Mouse (Mus musculus) ES-Bruce4 (cell line): ENCODE measurements around the gene Cyp2ab1. TPM values are rescaled to one million over a fixed set of nuclear protein-coding genes. Genes with fewer than 3 reads are reported as not detected.

Experiments used
- H3K27ac ChIP-seq: 2 replicates; pipeline ENCODE4 v1.5.1; 2012; ENCODE audit warnings: low read length, inconsistent platforms; ENCODE audit not compliant: insufficient read depth
- H3K27me3 ChIP-seq: 2 replicates; pipeline ENCODE4 v1.6.1; 2012; ENCODE audit warnings: mild to moderate bottlenecking, low read length, inconsistent platforms; ENCODE audit not compliant: control insufficient read depth, poor library complexity, insufficient read depth, severe bottlenecking
- H3K36me3 ChIP-seq: 2 replicates; pipeline ENCODE4 v1.6.1; 2012; ENCODE audit warnings: inconsistent platforms, mild to moderate bottlenecking, low read length, moderate library complexity; ENCODE audit not compliant: control insufficient read depth, poor library complexity, insufficient read depth, severe bottlenecking
- H3K4me1 ChIP-seq: one replicate; pipeline ENCODE4 v1.8.1; 2011; ENCODE audit warnings: low read length; ENCODE audit not compliant: control insufficient read depth, insufficient read depth
- H3K4me3 ChIP-seq: 2 replicates; pipeline ENCODE4 v1.5.1; 2011; ENCODE audit warnings: low read depth, mild to moderate bottlenecking, low read length
- H3K9ac ChIP-seq: 2 replicates; pipeline ENCODE4 v1.6.1; 2012; ENCODE audit warnings: low read depth, mild to moderate bottlenecking, inconsistent platforms; ENCODE audit not compliant: poor library complexity, severe bottlenecking
- H3K9me3 ChIP-seq: replicated peaks from 2 replicates; pipeline ENCODE4 v1.6.1; 2012; ENCODE audit warnings: mild to moderate bottlenecking, low read length, inconsistent platforms; ENCODE audit not compliant: control insufficient read depth, poor library complexity, insufficient read depth, severe bottlenecking
- CTCF ChIP-seq: IDR thresholded peaks from one replicate; pipeline ENCODE4 v1.8.1; 2011; ENCODE audit warnings: low read depth, low read length
- EP300 ChIP-seq: IDR thresholded peaks from 2 replicates; pipeline ENCODE4 v1.6.1; 2011; ENCODE audit warnings: low read depth, low read length; ENCODE audit not compliant: insufficient read depth
- POLR2A ChIP-seq: IDR thresholded peaks from one replicate; pipeline ENCODE4 v1.8.1; 2011; ENCODE audit warnings: low read length; ENCODE audit not compliant: insufficient read depth
- polyA plus RNA-seq: library from polyadenylated mRNA; stranded (reverse); fragments of >200 nt; gene quantifications from 2 replicates; pipeline ENCODE4 v1.2.4, GENCODE M21; 2011; ENCODE audit warnings: low read depth; ENCODE audit not compliant: missing spikeins, insufficient read depth, insufficient read length

Gene Cyp2ab1
- polyA plus RNA-seq, 1 experiment: not detected

- no peak overlapping the region for H3K4me3 ChIP-seq
- no peaks in the 10 kb centered on the region for H3K27me3 ChIP-seq
- TF ChIP-seq EP300: no peak
- no peak for TF ChIP-seq CTCF
- TF ChIP-seq POLR2A: no peak
- no peaks in the 10 kb centered on the region for H3K4me1 ChIP-seq
- no peak overlapping the region for H3K9ac ChIP-seq
- H3K36me3 ChIP-seq: no peaks in the 10 kb centered on the region
- H3K9me3 ChIP-seq: no peaks in the 10 kb centered on the region
- H3K27ac ChIP-seq: no peak overlapping the region
These were observed 60.1 kb downstream of the Cyp2ab1 start for GRCm38 (mm10) chr16:20265089-20265488.

Other genes starting within 250 kb of the Cyp2ab1 start
- 96.1 and 113 TPM in 2 replicates for gene Klhl24, start 227.9 kb downstream of the Cyp2ab1 start, polyA plus RNA-seq
- gene Yeats2, start 184.3 kb downstream of the Cyp2ab1 start, polyA plus RNA-seq: 92.7 and 112 TPM in 2 replicates
- gene Map6d1, start 84.0 kb downstream of the Cyp2ab1 start, polyA plus RNA-seq: 0.94 and 1.0 TPM in 2 replicates
- gene Parl, start 23.0 kb downstream of the Cyp2ab1 start, polyA plus RNA-seq: 87.9 and 94.9 TPM in 2 replicates
- 85.0 and 89.5 TPM in 2 replicates for gene Abcc5, start 101.0 kb upstream of the Cyp2ab1 start, polyA plus RNA-seq
- 86.6 and 94.0 TPM in 2 replicates for gene Eif2b5, start 173.4 kb upstream of the Cyp2ab1 start, polyA plus RNA-seq
- gene Dvl3, start 191.6 kb upstream of the Cyp2ab1 start, polyA plus RNA-seq: 37.9 and 38.8 TPM in 2 replicates
- gene Ap2m1, start 210.1 kb upstream of the Cyp2ab1 start, polyA plus RNA-seq: 282 and 298 TPM in 2 replicates
- gene Abcf3, start 223.2 kb upstream of the Cyp2ab1 start, polyA plus RNA-seq: 56.2 and 61.0 TPM in 2 replicates